In genomic region chrX:155216271-155216670, GRCm38 (mm10) we compare ENCODE assay signal across 7 mouse cellular contexts. TPM values are rescaled to one million over a fixed set of nuclear protein-coding genes. Genes with fewer than 3 reads are reported as not detected.
DNase-seq lines count a peak whose midpoint lies in the region; ATAC-seq lines count a peak whose summit lies in the region.

TSS of gene Sat1 (minus strand) at chrX:155216449.

- H3K4me2 ChIP-seq in intestine, embryonic 15.5 days (replicated peaks) = peak within 1 kb of the TSS; percentile 52

- DNase-seq in adrenal gland, adult 18-20 months (ENCODE audit: low spot score in 2 of 2) = peak; percentile 76 to 79
- peak; percentile 91 for DNase-seq in embryo, embryonic 11 days
- DNase-seq in gastrocnemius, postnatal 36 days = peak; percentile 79 to 89
- DNase-seq in left cerebral cortex, postnatal 25 days (ENCODE audit: low spot score in 2 of 2) = peak; percentile 80 to 94
- DNase-seq in midbrain, embryonic 10.5 days (ENCODE audit: low spot score) = peak; percentile 85
- DNase-seq in right cerebral cortex, postnatal 4 days = peak; percentile 77

- H3K9ac ChIP-seq in intestine, embryonic 15.5 days = peak within 1 kb of the TSS; percentile 42

- peak within 1 kb of the TSS; percentile 77 for H3K27ac ChIP-seq in intestine, embryonic 15.5 days
- H3K27ac ChIP-seq in midbrain, embryonic 10.5 days (replicated peaks) = peak within 1 kb of the TSS; percentile 68

- peak within 1 kb of the TSS; percentile 47 for H3K4me3 ChIP-seq in intestine, embryonic 15.5 days (replicated peaks)
- peak within 1 kb of the TSS; percentile 58 for H3K4me3 ChIP-seq in midbrain, embryonic 10.5 days

- no peaks in the 10 kb centered on the region for H3K36me3 ChIP-seq in intestine, embryonic 15.5 days
- H3K36me3 ChIP-seq in midbrain, embryonic 10.5 days = no peaks in the 10 kb centered on the region

- no peaks in the 10 kb centered on the region for H3K4me1 ChIP-seq in intestine, embryonic 15.5 days (replicated peaks)
- H3K4me1 ChIP-seq in midbrain, embryonic 10.5 days = 0 out of 2 replicates have a peak, but pooled peaks cover 2% of the 10 kb centered on the region

- H3K27me3 ChIP-seq in intestine, embryonic 15.5 days (replicated peaks) = no peaks in the 10 kb centered on the region
- H3K27me3 ChIP-seq in midbrain, embryonic 10.5 days (ENCODE audit: low read depth, poor library complexity, severe bottlenecking) = no peaks in the 10 kb centered on the region

- intact Hi-C loops in gastrocnemius, postnatal 36 days (cut with DNase I) = loop anchor here (5.0 kb wide), 1 partner anchor 69 kb away; no protein-coding TSS in a partner anchor
- intact Hi-C loops in left cerebral cortex, postnatal 25 days (cut with DNase I) = loop anchor here (1.0 kb wide), 1 partner anchor 46 kb away; the partner anchor contains the start of gene Acot9

- 20% methylated on average over 26 of the region's 26 CpGs for WGBS in intestine, embryonic 15.5 days
- WGBS in midbrain, embryonic 10.5 days = 20% methylated on average over 26 of the region's 26 CpGs

- H3K9me3 ChIP-seq in intestine, embryonic 15.5 days = no peaks in the 10 kb centered on the region
- H3K9me3 ChIP-seq in midbrain, embryonic 10.5 days (replicated peaks) = no peaks in the 10 kb centered on the region

- peak; percentile 98 for ATAC-seq in intestine, embryonic 15.5 days

RNA-seq across cellular contexts. Expression of gene Sat1, which starts in this region (rescaled TPM):
- 100 to 1,000 TPM; 112 to 145 TPM for total RNA-seq in adrenal gland, adult 18-20 months (2021)
- total RNA-seq in gastrocnemius, postnatal 36 days (2021) = 10 to 100 TPM; 23.8 to 31.9 TPM
- polyA plus RNA-seq in intestine, embryonic 15.5 days (2015; fragmentation: Nextera tagmentation; extraction: Ambion mirVana) = 281 and 284 TPM in 2 replicates
- 10 to 100 TPM; 67.6 to 78.0 TPM for total RNA-seq in left cerebral cortex, postnatal 25 days (2021)
- polyA plus RNA-seq in midbrain, embryonic 10.5 days (2016; fragmentation: Nextera tagmentation; extraction: Ambion mirVana) = 76.2 and 81.1 TPM in 2 replicates

Comparison
In these comparisons a context has a peak if more than half of its experiments do, and no peak if none do; other contexts are left out.
1. Peak in every context shown above with its lines: DNase-seq, ATAC-seq, H3K4me3 ChIP-seq and H3K27ac ChIP-seq.